Mouse (Mus musculus) liver, adult (tissue): ENCODE measurements around the gene Ppp1r27.

Source experiments
- GATA4 ChIP-seq: IDR thresholded peaks from 2 replicates; pipeline ENCODE4 v1.6.1; 2014; ENCODE audit warnings: mild to moderate bottlenecking, low read length; ENCODE audit not compliant: insufficient replicate concordance

Gene Ppp1r27

GRCm38 (mm10) chr11:120578694-120579243 lies 27.8 kb upstream of the Ppp1r27 start:
- TF ChIP-seq GATA4 = no peak

GRCm38 (mm10) chr11:120578024-120578693 lies 27.2 kb upstream of the Ppp1r27 start:
- TF ChIP-seq GATA4 = no peak

DNA sequence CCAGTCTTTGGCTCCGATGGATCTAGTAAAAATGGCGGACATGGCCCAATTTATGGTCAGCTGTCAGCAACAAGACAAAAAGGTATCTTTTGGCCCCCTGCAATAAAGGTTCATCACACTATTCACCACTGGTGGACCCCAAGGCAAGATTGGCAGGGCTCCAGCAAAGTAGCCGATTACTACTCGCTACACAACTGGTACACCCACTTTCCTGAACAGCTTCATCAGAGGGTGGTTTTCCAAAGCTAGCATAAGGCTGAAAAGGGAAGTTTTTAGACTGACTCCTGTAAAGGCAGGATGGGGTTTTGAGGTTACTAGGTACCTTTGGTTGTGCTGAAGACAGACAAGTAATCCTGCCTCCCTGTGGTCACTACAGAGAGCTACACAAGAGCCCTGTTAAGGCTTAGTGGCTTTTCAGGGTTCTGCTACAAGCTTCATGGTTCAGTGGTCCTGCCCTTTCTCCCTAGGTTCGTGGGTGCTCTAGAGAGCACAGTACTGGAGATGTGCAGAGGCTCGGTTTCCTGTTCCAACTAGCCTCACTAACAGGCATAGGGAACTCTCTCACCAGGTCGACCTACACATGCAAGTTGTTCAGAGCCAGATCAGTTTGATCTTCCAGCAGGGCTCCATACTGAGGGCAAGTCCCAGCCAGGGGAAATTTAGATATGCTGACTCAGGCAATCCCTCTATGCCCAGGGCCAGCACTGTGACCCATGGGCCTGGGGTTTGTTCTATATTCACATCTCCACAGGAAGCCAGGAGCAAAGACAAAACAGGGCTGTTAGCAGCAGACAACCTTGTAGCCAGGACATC lies 26.5 kb upstream of the Ppp1r27 start:
- TF ChIP-seq GATA4 = no peak

GRCm38 (mm10) chr11:120576365-120576981 lies 25.5 kb upstream of the Ppp1r27 start:
- no peak for TF ChIP-seq GATA4

- no peak for TF ChIP-seq GATA4
These were observed 25.0 kb upstream of the Ppp1r27 start for GRCm38 (mm10) chr11:120575940-120576339.

GRCm38 (mm10) chr11:120575046-120575445 lies 24.1 kb upstream of the Ppp1r27 start:
- TF ChIP-seq GATA4 = no peak

DNA sequence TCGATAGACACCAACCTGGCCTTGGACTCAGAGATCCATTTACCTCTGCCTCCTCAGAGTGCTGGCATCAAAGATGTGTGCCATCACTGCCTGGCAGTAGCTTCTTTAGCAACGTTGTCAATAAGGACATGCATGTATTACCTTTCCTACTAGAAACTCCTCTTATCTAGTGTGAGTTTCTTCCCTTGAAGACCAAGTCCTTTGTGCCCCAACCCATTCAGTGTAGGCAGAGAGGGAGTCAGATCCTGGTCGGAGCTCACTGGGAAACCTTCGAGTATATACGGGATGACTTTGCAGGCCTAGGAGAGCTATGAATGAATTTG lies 23.3 kb upstream of the Ppp1r27 start:
- TF ChIP-seq GATA4 = no peak

GRCm38 (mm10) chr11:120573585-120574277 lies 22.8 kb upstream of the Ppp1r27 start:
- TF ChIP-seq GATA4 = no peak

GRCm38 (mm10) chr11:120572752-120573584 lies 22.0 kb upstream of the Ppp1r27 start, which contains the start of gene P4hb:
P4hb (minus strand) TSS chr11:120573253.
- no peak for TF ChIP-seq GATA4

- no peak for TF ChIP-seq GATA4
These were observed 21.5 kb upstream of the Ppp1r27 start for GRCm38 (mm10) chr11:120572417-120572751.

- TF ChIP-seq GATA4 = no peak
These were observed 21.0 kb upstream of the Ppp1r27 start for GRCm38 (mm10) chr11:120571754-120572416.

DNA sequence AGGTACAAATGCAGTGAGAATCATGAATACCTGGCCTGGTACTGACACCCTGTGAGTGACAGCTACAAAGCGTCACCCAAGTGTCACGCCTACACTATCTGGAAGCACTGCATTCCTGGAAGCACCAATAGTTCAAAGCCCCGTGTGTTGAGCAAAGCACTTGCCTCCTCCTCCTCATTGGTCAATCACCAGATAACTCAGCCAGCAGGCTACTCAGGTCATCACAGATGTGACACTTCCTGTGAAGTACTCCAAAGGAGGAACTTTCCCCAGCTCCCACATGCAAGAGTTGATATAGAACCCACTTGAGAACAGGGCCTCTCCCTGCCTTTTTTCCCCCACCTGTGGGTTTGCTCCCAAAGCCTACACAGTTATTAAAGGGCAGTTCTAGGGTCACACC lies 20.2 kb upstream of the Ppp1r27 start:
- TF ChIP-seq GATA4 = peak; percentile 59; the same call in 1 of the 2 replicates

DNA sequence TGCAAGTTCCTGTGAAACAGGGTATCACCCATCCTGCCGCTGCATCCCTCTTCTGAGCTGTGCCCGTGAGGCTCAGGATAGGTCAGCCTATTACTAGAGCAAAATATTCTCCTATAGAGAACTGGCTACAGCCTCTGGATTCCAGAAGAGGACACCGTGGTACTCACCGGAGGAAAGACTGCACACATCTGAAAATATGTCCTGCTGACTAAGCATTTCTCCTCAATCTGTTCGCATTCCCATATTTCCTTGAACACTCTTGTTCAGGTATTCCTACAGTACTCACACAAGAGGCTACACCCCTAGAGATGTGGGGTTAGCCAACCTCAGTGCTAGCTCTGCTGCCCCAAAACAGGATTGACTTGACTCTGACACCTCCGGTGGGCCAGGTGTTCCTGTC lies 17.4 kb upstream of the Ppp1r27 start:
- no peak for TF ChIP-seq GATA4

DNA sequence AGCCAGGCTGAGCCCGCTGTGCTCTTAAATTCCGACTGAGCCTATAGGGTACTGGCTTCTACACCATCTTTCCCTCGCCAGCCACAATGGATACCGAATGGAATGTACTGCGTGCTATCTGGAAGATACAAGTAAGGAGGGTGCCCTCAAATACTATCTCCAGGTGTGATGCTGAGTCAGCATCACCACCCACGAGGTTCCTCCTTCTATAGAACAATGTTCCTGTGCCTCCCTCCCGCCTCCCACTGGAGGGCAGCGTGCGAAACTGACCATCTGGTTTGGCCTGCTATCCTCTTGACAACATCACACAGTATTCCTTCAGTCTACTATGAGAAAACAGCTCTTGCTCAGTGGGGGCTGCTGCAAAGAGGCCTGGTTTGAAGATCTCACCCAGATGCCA lies 14.2 kb upstream of the Ppp1r27 start:
- TF ChIP-seq GATA4 = no peak
